Mouse (Mus musculus) spleen, postnatal 10 days (tissue): ENCODE measurements around the gene Nipsnap3a.
A peak's percentile ranks its signal among the peaks of the same experiment; 100 is the strongest.

Source experiments
- DNase-seq, 2 experiments: peaks; one replicate each; pipeline ENCODE4 v3.0.0; 2021 to 2022; ENCODE audit warnings: low spot score in 2 of 2

The Nipsnap3a gene

DNA sequence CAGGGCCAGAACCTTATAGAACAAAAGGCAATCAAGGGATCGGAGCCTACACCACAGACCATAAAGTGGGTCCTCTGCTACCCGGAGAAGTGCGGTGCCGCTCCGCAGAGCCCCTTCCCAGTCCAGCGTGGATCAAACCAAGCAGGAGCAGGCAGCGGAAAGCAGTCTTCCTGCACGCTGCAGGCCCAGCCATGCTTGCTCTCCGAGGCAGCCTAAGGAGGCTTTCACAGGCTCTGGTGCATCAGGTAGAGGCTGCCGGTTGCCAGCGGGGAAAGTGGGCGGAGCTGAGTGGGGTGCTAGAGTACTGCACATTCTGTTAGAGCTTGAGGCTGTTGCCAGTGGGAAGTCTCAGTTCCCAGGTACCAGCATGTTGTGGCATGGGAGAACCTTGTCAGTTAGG lies at the start of gene Nipsnap3a:
TSS of gene Nipsnap3a (plus strand) at position 25 of the 400 bp plus-strand sequence.
- no peak for DNase-seq

DNA sequence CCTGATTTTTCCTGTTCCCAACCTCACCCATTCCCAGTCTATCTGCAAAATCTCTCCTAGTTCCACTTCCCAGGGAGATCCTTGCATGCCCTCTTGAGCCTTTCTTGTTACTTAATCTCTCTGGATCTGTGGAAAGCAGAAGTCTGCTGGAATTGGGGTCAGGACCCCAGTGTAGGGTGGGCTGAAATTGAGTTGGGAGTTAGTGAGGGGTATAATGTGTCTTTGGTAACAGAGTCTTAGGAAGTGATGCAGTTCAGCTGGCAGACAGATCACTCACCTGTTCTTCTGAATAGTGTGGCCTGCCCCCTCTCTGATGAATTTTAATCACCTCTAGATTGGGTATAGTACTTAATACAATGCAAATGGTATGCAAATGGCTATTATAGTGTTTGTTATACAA lies 42.4 kb upstream of the Nipsnap3a start:
- DNase-seq, result no peak

DNA sequence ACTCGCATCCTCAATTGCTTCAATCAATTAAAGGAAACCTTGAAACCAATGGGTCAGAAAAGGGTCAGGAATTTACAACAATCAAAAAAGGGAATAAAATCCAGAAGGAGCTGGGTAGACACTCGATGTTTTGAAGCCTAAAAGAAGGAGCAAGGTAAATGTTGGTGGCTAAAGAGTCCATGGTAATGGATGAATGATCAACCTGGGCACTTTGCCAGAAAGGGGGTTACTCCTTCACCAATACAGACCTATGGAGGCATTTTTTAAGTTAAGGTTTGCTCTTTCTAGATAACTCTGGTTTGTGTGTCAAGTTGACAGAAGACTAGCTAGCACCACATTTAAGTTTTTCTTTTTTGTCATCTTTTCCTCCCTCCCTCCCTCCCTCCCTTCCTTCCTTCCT lies 40.1 kb upstream of the Nipsnap3a start:
- no peak for DNase-seq

DNA sequence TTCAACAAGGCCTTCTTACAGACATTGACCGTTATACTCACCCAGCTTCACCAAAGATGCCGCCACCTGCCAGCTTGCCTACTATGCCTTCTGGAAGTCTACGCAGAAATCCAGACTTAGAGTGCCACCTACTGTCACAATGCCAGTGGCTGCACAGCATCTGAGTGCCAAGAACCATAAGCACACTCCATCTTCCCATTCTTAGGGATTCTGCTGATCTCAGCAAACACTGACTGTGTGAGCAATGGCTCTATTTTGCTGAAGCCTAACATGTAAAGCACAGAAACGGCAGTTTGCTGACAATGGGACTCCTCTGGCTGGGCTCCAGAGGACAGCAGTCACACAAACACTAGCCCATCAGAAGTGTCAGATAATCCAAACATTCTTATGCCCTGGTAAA lies 30.4 kb upstream of the Nipsnap3a start:
- DNase-seq, result peak in 1 of 2 experiments; percentile 21

DNA sequence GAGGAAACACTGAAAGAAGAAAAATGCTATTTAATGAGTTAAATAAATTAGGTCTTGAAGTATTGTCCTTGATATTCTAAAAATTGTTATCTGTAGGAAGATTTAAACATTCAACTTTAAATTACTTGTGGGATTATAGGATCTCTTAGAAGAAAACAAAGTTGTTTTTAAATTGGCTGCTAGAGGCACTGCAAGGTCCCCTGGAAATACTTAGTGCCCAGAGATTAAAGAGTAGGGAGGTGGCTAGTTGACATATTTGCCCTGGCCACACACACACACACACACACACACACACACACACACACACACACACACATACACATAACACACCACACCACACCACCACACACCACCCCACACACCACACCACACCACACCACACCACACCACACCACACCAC lies 24.8 kb upstream of the Nipsnap3a start, which contains the start of gene Olfr270:
TSS of gene Olfr270 (plus strand) at position 301 of the 400 bp plus-strand sequence.
- no peak for DNase-seq

DNA sequence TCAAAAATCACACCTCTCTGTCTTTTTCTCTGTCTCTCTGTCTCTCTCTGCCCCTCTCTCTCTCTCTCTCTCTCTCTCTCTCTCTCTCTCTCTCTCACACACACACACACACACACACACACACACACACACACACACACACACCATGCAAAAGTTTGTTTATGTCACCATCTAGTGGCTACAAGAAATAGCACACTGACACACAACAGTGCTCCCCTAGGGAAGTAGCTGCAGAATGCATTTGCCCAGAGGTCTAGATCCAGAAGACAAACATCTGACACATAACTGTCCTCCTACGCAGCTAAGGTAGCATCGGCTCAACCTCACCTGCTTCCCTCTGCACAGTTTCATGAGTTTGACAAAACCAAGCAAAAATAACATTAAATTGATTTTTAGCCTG lies 3.9 kb upstream of the Nipsnap3a start:
- no peak for DNase-seq

DNA sequence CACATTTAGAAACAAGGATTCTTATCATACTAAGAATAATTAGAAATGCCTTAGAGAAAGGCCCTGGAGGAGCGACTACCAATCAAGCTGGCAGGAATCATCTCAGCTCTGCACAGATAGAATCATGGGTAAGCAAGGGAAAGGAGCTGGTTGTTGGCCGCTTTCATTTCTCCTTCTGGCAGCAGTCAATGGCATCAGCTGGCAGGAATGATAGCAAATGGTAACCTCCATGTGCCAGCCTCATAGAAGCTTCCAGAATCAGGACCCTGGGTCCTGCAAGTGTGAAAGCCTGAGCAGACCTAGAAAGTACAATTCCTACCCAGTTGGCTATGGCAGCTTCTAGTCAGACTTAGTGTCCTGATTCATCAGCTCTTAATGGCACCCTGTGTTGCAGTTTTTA lies 2.8 kb upstream of the Nipsnap3a start:
- no peak for DNase-seq

DNA sequence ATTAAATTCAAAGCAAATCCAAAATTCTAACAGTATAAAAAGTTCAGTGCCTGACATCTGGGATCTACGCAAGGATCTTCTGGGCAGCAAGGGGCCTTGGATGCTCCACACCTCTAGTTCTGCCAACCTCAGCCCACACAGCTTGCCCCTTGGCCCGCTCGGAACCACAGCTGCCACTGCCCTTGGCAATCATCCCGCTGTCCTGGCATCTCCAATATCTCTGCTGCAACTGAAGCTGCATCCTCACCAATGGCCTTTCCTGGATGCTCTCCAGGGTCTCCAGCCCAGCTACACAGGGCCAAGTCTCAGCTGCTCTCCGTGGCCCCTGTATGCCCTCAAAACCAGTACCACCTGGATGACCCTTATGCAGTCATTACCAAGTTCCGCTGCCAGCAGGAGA lies 10.4 kb downstream of the Nipsnap3a start:
- DNase-seq, result no peak

DNA sequence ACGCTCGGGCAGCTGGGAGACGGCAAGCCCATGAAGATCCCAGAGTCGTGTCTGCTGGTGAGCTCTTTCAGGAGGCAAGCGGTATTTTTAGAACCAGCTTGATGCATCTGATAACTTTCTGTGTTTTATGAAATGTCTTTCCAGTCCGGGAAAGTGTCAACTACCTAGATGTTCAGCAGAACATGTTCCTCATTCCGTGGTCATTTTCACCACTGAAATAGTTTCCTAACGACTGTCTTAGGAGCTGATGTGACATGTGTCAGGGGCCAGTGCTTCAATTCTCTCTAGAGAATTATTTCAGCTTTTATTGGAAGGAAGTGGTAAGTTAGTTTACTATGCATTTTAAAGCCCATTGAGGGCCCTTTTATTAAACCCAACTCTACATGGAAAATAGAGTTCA lies 11.1 kb downstream of the Nipsnap3a start:
- DNase-seq, result no peak

DNA sequence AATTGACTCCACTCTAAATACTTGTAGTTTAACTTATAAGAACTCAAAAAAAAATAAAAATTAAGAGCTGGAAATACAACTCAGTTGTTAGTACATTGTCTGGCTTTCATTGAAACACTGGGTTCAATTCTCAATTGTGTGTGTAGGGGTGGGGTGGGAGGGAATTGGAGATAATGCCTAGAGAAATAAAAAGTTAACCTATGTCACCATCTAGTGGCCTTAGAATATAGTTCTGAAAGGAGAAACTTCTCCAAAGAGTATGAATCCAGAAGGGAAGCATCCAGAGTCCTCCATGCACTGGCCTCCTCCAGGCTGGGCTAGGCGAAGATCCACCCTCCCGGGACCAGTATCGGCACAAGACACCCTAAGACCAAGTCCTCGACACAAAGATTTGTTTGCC lies 20.1 kb downstream of the Nipsnap3a start:
- DNase-seq, result no peak

DNA sequence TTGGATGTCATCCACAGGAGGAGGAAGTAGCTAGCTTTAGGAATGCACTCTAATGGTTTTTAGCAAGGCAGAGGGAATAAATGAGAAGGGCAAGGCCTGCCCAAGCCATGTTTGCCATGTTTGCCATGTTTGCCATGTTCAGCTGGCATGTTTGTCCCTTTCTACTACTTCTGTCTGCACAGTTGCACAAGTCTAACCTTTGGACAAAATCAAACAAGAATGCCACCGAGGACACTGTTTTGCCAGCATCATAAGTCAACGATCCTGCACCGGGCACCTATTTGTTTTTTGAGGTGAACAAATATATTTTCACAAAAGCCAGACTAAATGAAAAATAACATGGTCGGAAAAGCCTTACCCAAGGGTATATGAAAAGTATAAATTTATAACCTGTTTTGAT lies 20.8 kb downstream of the Nipsnap3a start:
- no peak for DNase-seq

DNA sequence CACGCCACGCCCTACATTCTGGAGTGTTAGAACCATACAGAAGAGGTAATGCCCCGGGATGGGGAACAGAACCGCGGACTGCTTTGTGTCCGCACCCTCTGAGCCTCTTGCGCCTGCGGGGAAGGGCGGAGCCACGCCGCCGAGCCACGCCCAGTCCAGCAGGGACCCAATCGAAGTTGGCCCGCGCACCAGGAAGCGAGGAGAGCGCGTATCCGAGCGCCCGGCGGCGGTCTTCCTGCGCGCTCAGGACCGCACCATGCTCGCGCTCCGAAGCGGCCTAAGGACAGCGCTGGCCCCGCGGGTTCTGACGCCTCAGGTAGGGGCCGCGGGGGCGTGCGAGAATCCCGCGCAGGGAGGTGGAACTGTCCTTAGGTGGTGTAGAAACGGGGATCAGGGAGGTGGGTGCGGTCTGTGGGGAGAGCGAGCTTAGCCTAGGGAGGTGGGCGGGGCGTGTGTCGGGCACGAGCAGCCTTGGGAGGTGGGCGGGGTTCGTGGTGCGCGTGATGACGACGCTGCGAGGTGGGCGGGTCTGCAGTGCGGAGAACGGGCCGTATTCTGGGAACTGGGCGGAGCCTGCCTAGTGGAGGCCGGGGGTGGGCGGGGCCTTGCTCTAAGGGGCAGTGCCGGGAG lies 22.8 kb downstream of the Nipsnap3a start, which contains the start of gene Nipsnap3b:
TSS of gene Nipsnap3b (plus strand) at position 149 of the 630 bp plus-strand sequence.
- peak; percentile 91 to 99 for DNase-seq

DNA sequence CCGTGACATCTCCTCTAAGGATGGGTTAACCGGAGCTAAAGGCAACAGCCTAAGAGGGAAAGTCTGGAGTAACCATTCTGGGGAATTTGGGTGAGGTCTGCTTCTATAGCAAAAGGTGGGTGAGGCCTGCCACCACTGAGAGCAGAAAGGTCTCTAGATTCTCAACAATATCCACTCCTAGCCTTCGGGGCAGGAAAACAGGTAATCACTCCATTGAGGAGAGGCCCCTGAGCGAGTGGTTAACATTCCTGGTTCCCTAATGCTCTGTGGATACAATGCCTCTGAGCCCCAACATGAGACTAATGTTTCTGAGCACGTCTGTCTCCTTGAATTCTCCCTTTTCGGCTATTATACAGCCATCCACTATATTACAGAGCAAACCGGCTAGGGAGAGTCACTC lies 25.3 kb downstream of the Nipsnap3a start:
- DNase-seq, result no peak

DNA sequence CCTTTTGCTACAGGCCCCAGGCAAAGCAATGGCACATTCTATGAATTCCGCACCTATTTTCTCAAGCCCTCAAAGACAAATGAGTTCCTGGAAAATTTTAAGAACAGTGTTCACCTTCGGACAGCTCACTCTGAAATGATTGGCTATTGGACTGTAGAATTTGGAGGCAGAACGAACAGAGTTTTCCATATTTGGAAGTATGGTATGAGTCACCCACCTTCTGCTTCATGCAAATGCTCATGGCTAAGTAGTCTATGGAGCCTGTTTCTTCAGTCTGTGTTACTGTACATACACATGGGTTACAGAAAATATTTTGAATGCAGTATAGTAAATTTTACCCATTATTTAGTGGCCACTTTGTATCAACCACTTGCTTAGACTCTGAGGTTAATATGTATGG lies 26.0 kb downstream of the Nipsnap3a start:
- no peak for DNase-seq

DNA sequence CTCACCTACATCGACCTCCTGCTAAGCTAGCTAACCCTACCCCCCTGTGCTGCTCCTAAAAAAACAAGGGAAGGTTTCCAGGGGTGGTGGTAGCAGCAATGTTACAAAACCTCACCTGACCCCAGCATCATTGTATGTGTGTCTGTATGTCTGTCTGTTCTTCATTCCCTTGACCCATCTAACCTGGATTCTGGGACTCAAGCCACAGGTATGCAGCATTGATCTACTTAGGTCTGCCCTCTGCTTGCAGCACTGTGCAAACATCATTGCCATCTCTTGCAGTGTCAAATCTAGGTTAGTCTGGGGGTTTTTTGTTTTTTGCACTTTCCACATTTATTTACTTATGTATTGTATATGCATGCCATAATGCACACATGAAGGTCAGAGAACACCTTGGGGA lies 29.3 kb downstream of the Nipsnap3a start:
- no peak for DNase-seq

DNA sequence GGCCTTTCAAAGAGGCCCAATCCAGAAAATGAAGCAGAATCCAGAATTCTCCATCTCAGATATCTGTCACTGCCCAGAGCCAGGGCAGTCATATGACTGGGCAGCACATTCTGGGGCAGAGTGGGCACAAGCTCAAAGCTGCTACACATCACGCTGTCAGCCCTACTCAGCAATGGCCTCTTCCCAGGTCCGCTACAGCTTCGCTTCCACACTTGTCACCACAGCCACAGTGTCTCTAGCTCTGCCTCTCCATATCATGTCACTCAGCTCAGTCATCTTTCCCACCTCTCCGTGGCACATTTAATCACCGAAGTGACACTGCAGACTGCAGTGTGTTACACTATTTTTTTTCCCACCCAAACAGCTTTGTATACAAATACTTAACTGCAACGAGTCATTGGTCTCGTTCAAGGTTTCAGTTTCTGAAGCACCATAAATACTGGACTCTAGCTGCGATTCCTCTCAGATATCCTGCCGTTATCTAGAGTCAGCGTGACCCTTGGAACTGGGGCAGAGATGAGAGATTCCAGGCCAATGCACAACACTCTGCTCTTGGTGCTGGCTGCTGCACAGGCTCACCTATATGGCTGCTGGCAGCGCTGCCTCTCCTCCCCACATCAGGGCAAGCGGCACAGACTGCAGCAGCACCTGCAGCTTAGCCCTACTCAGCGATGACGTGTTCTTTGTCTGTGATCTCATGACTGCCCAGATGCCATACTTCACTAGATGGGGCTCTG lies 34.3 kb downstream of the Nipsnap3a start:
- DNase-seq, result no peak

DNA sequence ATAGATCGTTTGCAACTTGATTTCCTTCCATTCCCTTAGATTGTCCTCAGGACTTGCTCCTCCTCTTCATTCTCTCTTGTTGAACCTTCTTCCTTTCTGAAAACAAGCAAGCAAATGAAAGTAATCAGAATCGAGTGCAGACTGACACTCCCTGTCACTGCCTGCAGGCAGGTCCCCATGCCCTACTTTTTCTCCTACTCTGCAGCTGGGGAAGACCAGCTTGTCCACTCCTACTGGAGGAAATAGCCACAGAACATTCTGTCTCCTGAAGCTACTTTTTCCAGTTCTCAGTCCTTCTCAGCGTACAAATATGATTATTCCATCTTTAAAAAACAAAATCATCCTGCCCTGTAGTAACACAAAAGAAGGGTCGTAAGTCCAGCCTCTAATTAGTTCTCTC lies 35.3 kb downstream of the Nipsnap3a start:
- no peak for DNase-seq

DNA sequence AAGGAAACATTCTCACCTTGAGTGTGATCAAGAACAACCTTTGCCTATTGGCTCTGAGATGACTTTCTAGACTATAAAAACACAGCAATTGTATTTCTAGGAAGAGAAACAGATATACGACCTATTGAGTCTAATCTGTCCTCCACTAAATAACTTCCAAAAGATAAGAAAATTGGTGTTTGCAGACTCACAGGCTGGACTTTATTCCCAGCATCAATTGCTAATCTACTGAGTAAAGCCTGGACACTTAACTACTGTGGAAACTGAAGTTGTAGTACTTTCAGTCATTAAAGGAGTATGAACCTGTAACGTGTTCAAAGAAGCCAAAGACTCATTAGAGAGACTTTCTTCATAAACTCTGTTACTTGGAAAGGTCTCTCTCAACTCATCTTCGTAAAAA lies 38.7 kb downstream of the Nipsnap3a start:
- no peak for DNase-seq

DNA sequence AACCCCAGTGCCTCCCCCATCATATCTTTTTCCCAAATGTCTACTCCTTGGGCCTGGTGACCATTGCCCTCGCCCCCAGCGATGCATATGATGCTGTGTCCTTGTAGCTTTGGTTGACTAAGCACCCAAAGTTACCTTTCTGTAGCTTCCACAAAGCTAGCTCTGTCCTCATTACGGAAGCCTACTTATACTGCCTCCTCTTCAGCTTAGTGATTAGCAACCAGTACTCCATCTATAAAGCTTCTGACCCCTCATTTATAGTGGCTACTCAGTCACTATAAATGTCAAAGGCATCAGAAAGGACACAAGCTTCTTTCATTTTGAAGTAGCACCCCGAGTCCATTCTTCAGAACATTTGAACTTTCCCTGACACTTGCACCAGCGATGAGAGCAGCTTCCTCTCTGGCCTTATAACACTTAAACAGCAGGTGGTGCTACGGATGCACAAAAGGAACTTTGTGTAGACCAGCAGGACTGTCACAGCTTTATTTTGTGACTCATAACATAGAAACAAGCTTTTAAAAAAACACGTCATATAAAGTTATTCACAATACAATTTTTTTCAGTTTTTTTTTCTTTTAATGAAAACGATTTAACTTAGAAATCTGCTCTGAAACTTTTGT lies 41.4 kb downstream of the Nipsnap3a start:
- no peak for DNase-seq

DNA sequence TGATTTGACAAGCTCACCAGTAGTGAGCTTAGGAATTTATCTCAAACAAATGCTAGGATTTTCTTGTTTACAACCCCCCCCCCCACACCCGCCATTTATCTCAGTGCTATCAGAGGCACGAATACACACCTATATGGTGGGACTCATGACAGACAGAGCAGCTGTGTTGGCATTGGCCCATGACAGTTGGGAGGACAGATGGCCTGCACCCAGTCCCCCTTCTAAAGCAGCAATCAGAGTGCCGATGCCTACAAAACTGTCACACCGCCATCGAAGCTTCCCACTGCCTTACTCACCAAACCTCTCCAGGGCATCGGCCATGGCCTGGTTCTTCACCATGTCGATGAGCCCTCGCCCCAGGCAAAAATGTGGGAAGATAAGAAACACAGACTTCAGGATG lies 54.7 kb downstream of the Nipsnap3a start:
- no peak for DNase-seq

DNA sequence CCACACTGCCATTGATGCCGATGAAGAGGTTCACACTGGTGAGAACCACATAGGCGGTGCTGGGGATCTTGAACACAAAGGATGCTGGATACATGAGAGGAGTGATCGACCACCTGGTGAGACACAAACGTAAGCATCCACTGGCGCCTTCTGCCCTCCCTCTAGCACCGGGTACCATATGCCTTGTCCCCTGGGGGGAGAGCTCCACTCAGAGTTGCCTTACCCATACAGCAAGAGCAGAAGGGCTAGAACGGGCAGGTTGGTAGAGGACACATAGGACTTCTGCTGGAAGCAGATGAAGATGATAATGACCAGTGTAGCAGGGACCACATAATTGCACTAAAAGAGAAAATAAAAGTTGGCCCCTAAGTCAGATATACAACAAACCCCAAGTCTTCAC lies 56.7 kb downstream of the Nipsnap3a start:
- DNase-seq, result no peak

DNA sequence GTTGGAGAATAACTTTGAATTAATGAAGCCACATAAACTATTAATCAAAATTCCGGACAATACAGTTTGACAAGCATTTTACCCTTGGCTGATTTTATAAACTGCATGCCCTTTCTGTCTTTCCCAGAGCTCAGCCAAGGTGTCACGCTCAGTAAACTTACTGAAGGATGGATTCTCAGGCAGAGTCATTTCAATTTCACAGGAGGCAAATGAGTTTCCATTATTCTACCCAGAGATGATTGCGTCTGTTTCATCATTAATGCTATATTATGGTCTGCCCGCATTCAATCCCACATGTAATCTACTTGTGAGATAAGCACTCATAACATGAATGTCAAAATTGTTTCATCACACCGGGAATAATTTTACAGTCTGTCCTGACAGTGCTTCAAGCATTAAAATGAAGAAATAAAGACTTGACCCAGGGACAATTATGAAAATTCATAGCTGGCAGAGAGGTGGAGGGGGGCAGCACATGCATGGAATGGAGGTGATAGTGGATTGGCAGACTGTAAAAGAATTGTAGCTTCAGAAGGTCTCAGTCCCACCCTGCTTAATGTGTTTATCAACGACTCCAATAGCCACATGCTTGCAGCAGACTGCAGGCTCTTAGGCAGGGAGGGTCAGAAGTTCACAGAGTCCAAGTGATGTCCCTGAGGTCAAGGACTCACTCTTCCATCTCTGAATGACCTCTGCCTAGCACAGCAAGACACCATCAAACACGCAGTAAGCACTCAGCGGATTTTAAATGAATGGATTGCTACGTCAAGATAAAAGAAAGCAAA lies 57.4 kb downstream of the Nipsnap3a start:
- DNase-seq, result no peak
